Mouse (Mus musculus) ES-E14 (cell line): Measurements from ENCODE around the gene Tulp2.

Experiments used
- ZC3H11A ChIP-seq: IDR thresholded peaks from 2 replicates; pipeline ENCODE4 v1.6.1; 2012; ENCODE audit warnings: low read depth, mild to moderate bottlenecking, inconsistent platforms, low read length, borderline replicate concordance
- ZNF384 ChIP-seq: IDR thresholded peaks from 2 replicates; pipeline ENCODE4 v1.6.1; 2012; ENCODE audit warnings: low read depth, low read length, inconsistent platforms

DNA sequence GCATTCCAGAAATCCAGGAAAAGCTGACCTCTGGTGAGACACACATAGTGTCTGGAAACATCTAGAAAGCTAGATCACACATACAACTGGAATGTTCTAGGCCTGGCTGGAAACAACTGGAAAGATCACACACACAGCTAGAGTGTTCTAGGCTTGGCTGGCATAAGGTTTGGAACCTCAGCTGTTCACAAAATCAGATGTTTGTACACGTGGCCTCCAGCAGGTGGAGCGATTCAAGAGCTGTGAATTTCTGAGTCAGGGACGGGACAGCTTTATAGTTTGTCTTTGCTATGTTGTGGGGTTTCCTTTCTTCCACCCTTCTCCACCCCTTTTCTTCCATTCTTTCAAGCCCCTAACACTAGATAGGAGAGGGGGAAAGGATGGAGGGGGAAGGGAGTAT lies 4.7 kb upstream of the Tulp2 start:
- TF ChIP-seq ZNF384 (no peak), ZC3H11A (no peak)
